Mouse (Mus musculus) lung, adult 2 months (tissue): ENCODE measurements around the gene Cox7a2l.

Source experiments
- CTCF ChIP-seq: fragments of 200-500 bp; IDR thresholded peaks from 2 replicates; pipeline ENCODE4 v1.5.1; 2011; ENCODE audit warnings: mild to moderate bottlenecking, low read length, control low read depth; ENCODE audit not compliant: insufficient read depth
- POLR2A ChIP-seq: fragments of 200-500 bp; IDR thresholded peaks from 2 replicates; pipeline ENCODE4 v1.6.1; 2011; ENCODE audit warnings: low read depth, mild to moderate bottlenecking, control low read depth, low read length, borderline replicate concordance; ENCODE audit errors: extremely low read depth

DNA sequence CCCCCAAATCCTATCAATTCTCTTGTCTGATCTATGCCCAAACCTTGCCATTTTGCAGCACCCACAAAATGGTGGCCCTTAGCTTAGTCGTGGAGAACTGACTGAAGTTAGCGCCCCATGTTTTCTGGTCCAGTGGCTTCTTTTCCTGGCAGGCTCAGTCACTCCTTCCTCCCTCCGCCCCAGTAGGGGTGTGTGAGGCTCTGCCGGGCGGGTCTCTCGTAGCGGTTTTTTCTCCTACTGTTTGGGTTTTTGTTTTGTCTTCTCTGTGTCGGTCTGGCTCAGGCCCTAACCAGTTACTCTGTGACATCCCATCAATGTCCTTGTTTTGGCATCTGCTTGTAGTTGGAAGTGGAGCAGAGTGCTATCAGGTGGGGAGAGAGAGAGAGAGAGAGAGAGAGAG, 8.5 kb upstream of the Cox7a2l start:
- no peak for TF ChIP-seq POLR2A
- TF ChIP-seq CTCF, result no peak
